Mouse (Mus musculus): ENCODE measurements around the gene Scn2b. TPM values are rescaled to one million over a fixed set of nuclear protein-coding genes. Genes with fewer than 3 reads are reported as not detected.
A peak's percentile ranks its signal among the peaks of the same experiment; 100 is the strongest.

The Scn2b gene
- 0.38 and 0.45 TPM in 2 replicates for polyA plus RNA-seq (2015; fragmentation: Nextera tagmentation; extraction: Ambion mirVana)

GRCm38 (mm10) chr9:45117741-45118431, at the start of gene Scn2b:
Gene Scn2b (plus strand): TSS chr9:45117782.
- no peak within 1 kb of the TSS for H3K27ac ChIP-seq
- no peaks in the 10 kb centered on the region for H3K9me3 ChIP-seq (replicated peaks)
- peak within 1 kb of the TSS; percentile 44 for H3K4me2 ChIP-seq
- no peaks in the 10 kb centered on the region for H3K36me3 ChIP-seq
- no peak within 1 kb of the TSS for H3K9ac ChIP-seq
- ATAC-seq (ENCODE audit: low read depth) (no peak), DNase-seq (no peak)
- peaks cover 5% of the 10 kb centered on the region; the same call in 1 of the 2 replicates for H3K4me1 ChIP-seq (replicated peaks)
- H3K27me3 ChIP-seq: peaks cover 45% of the 10 kb centered on the region
- H3K4me3 ChIP-seq (replicated peaks): peak within 1 kb of the TSS; percentile 45
- 4% methylated on average over 13 of the region's 13 CpGs for WGBS (ENCODE audit: insufficient replicate concordance)

- H3K4me1 ChIP-seq (replicated peaks): no peaks in the 10 kb centered on the region
- H3K4me2 ChIP-seq: no peak overlapping the region
- no peak overlapping the region for H3K4me3 ChIP-seq (replicated peaks)
- DNase-seq (no peak), ATAC-seq (ENCODE audit: low read depth) (no peak)
- H3K36me3 ChIP-seq: no peaks in the 10 kb centered on the region
- H3K9me3 ChIP-seq (replicated peaks): no peaks in the 10 kb centered on the region
- H3K27me3 ChIP-seq: no peaks in the 10 kb centered on the region
- no peak overlapping the region for H3K9ac ChIP-seq
- 25% methylated on average over 3 of the region's 3 CpGs for WGBS (ENCODE audit: insufficient replicate concordance)
- H3K27ac ChIP-seq: no peak overlapping the region
These were observed 45.8 kb upstream of the Scn2b start for GRCm38 (mm10) chr9:45071800-45072199.

GRCm38 (mm10) chr9:45077859-45078258, 39.7 kb upstream of the Scn2b start:
- Histone ChIP-seq H3K4me2 (no peak overlapping the region), H3K4me1 (replicated peaks) (no peaks in the 10 kb centered on the region), H3K27ac (no peak overlapping the region), H3K9me3 (replicated peaks) (no peaks in the 10 kb centered on the region), H3K27me3 (no peaks in the 10 kb centered on the region), H3K9ac (no peak overlapping the region), H3K4me3 (replicated peaks) (no peak overlapping the region), H3K36me3 (no peaks in the 10 kb centered on the region)
- WGBS (ENCODE audit: insufficient replicate concordance): 47% methylated on average over 3 of the region's 3 CpGs
- DNase-seq (no peak), ATAC-seq (ENCODE audit: low read depth) (no peak)

- DNase-seq (no peak), ATAC-seq (ENCODE audit: low read depth) (no peak)
- no peak within 1 kb of the TSS for H3K27ac ChIP-seq
- no peak within 1 kb of the TSS for H3K4me3 ChIP-seq (replicated peaks)
- no peak within 1 kb of the TSS for H3K4me2 ChIP-seq
- no peak within 1 kb of the TSS for H3K9ac ChIP-seq
- no peaks in the 10 kb centered on the region for H3K4me1 ChIP-seq (replicated peaks)
- no peaks in the 10 kb centered on the region for H3K27me3 ChIP-seq
- H3K36me3 ChIP-seq: no peaks in the 10 kb centered on the region
- H3K9me3 ChIP-seq (replicated peaks): no peaks in the 10 kb centered on the region
- 57% methylated on average over 5 of the region's 5 CpGs for WGBS (ENCODE audit: insufficient replicate concordance)
These were observed 38.6 kb upstream of the Scn2b start, which contains the start of gene Jaml for GRCm38 (mm10) chr9:45079011-45079410. Gene Jaml (plus strand): TSS chr9:45079183.

- WGBS (ENCODE audit: insufficient replicate concordance): 72% methylated on average over 3 of the region's 3 CpGs
These were observed 34.5 kb upstream of the Scn2b start for GRCm38 (mm10) chr9:45083132-45083531.

GRCm38 (mm10) chr9:45084556-45084955, 33.0 kb upstream of the Scn2b start:
- ATAC-seq (ENCODE audit: low read depth): no peak
- no peak overlapping the region for H3K27ac ChIP-seq
- WGBS (ENCODE audit: insufficient replicate concordance): 35% methylated on average over 5 of the region's 5 CpGs
- H3K4me3 ChIP-seq (replicated peaks): no peak overlapping the region
- no peaks in the 10 kb centered on the region for H3K27me3 ChIP-seq
- no peak overlapping the region for H3K9ac ChIP-seq
- no peaks in the 10 kb centered on the region for H3K9me3 ChIP-seq (replicated peaks)
- 0 out of 2 replicates have a peak, but pooled peaks cover 4% of the 10 kb centered on the region for H3K4me1 ChIP-seq (replicated peaks)
- no peaks in the 10 kb centered on the region for H3K36me3 ChIP-seq
- no peak for DNase-seq
- no peak overlapping the region for H3K4me2 ChIP-seq

More at GRCm38 (mm10) chr9:45083132-45083531, 34.5 kb upstream of the Scn2b start:
- Histone ChIP-seq H3K9me3 (replicated peaks) (no peaks in the 10 kb centered on the region), H3K4me2 (no peak overlapping the region), H3K9ac (no peak overlapping the region), H3K36me3 (no peaks in the 10 kb centered on the region), H3K4me1 (replicated peaks) (0 out of 2 replicates have a peak, but pooled peaks cover 4% of the 10 kb centered on the region), H3K27ac (no peak overlapping the region), H3K27me3 (no peaks in the 10 kb centered on the region), H3K4me3 (replicated peaks) (no peak overlapping the region)
- DNase-seq (no peak), ATAC-seq (ENCODE audit: low read depth) (no peak)

- Histone ChIP-seq H3K9me3 (replicated peaks) (no peaks in the 10 kb centered on the region), H3K4me2 (no peak overlapping the region), H3K27ac (no peak overlapping the region), H3K9ac (no peak overlapping the region), H3K27me3 (no peaks in the 10 kb centered on the region), H3K4me1 (replicated peaks) (0 out of 2 replicates have a peak, but pooled peaks cover 4% of the 10 kb centered on the region), H3K4me3 (replicated peaks) (no peak overlapping the region), H3K36me3 (no peaks in the 10 kb centered on the region)
- ATAC-seq (ENCODE audit: low read depth) (no peak), DNase-seq (no peak)
- WGBS (ENCODE audit: insufficient replicate concordance): 59% methylated on average over 12 of the region's 12 CpGs
These were observed 31.6 kb upstream of the Scn2b start for GRCm38 (mm10) chr9:45085741-45086690.

GRCm38 (mm10) chr9:45088040-45088439, 29.5 kb upstream of the Scn2b start:
- DNase-seq (no peak), ATAC-seq (ENCODE audit: low read depth) (no peak)
- H3K9me3 ChIP-seq (replicated peaks): no peaks in the 10 kb centered on the region
- no peak overlapping the region for H3K4me3 ChIP-seq (replicated peaks)
- H3K4me1 ChIP-seq (replicated peaks): peaks cover 8% of the 10 kb centered on the region; the same call in 1 of the 2 replicates
- H3K36me3 ChIP-seq: no peaks in the 10 kb centered on the region
- no peaks in the 10 kb centered on the region for H3K27me3 ChIP-seq
- H3K9ac ChIP-seq: no peak overlapping the region
- no peak overlapping the region for H3K27ac ChIP-seq
- no peak overlapping the region for H3K4me2 ChIP-seq

GRCm38 (mm10) chr9:45090811-45091210, 26.8 kb upstream of the Scn2b start:
- 47% methylated on average over 3 of the region's 3 CpGs for WGBS (ENCODE audit: insufficient replicate concordance)
- no peak overlapping the region for H3K9ac ChIP-seq
- H3K4me3 ChIP-seq (replicated peaks): no peak overlapping the region
- H3K4me1 ChIP-seq (replicated peaks): peaks cover 4% of the 10 kb centered on the region; the same call in 1 of the 2 replicates
- no peak overlapping the region for H3K4me2 ChIP-seq
- H3K36me3 ChIP-seq: no peaks in the 10 kb centered on the region
- no peak for DNase-seq
- no peak for ATAC-seq (ENCODE audit: low read depth)
- no peak overlapping the region for H3K27ac ChIP-seq
- H3K27me3 ChIP-seq: no peaks in the 10 kb centered on the region
- no peaks in the 10 kb centered on the region for H3K9me3 ChIP-seq (replicated peaks)

- Histone ChIP-seq H3K9ac (no peak overlapping the region), H3K36me3 (no peaks in the 10 kb centered on the region), H3K27ac (no peak overlapping the region), H3K9me3 (replicated peaks) (no peaks in the 10 kb centered on the region), H3K27me3 (no peaks in the 10 kb centered on the region), H3K4me1 (replicated peaks) (peaks cover 4% of the 10 kb centered on the region; the same call in 1 of the 2 replicates), H3K4me2 (no peak overlapping the region), H3K4me3 (replicated peaks) (no peak overlapping the region)
- no peak for DNase-seq
- 37% methylated on average over 4 of the region's 4 CpGs for WGBS (ENCODE audit: insufficient replicate concordance)
- ATAC-seq (ENCODE audit: low read depth): no peak
These were observed 24.9 kb upstream of the Scn2b start for GRCm38 (mm10) chr9:45092641-45093040.

GRCm38 (mm10) chr9:45095149-45095937, 22.2 kb upstream of the Scn2b start:
- no peak overlapping the region for H3K4me3 ChIP-seq (replicated peaks)
- H3K36me3 ChIP-seq: no peaks in the 10 kb centered on the region
- WGBS (ENCODE audit: insufficient replicate concordance): 45% methylated on average over 6 of the region's 6 CpGs
- no peak overlapping the region for H3K4me2 ChIP-seq
- H3K27ac ChIP-seq: no peak overlapping the region
- H3K4me1 ChIP-seq (replicated peaks): peaks cover 4% of the 10 kb centered on the region; the same call in 1 of the 2 replicates
- no peak for DNase-seq
- no peaks in the 10 kb centered on the region for H3K9me3 ChIP-seq (replicated peaks)
- ATAC-seq (ENCODE audit: low read depth): no peak
- no peaks in the 10 kb centered on the region for H3K27me3 ChIP-seq
- no peak overlapping the region for H3K9ac ChIP-seq

Measured in liver, embryonic 13.5 days (tissue).